Mouse (Mus musculus) cerebellum, postnatal 25 days (tissue): Measurements from ENCODE around the gene Zfp37.

Source experiments
- DNase-seq, 2 experiments: peaks; one replicate each; pipeline ENCODE4 v3.0.0; 2021; ENCODE audit warnings: mixed read lengths in 2 of 2

Gene Zfp37

GRCm38 (mm10) chr4:62208696-62209380 lies 22.0 kb downstream of the Zfp37 start:
- DNase-seq, result peak in 1 of 2 experiments; percentile 5

- DNase-seq, result peak; percentile 90 to 92
These were observed 22.8 kb downstream of the Zfp37 start for GRCm38 (mm10) chr4:62207851-62208695.

- no peak for DNase-seq
These were observed 30.8 kb downstream of the Zfp37 start for GRCm38 (mm10) chr4:62199923-62200529.

GRCm38 (mm10) chr4:62188778-62189177 lies 42.1 kb downstream of the Zfp37 start:
- no peak for DNase-seq

GRCm38 (mm10) chr4:62177282-62177681 lies 53.6 kb downstream of the Zfp37 start:
- DNase-seq, result peak; percentile 25 to 55

DNA sequence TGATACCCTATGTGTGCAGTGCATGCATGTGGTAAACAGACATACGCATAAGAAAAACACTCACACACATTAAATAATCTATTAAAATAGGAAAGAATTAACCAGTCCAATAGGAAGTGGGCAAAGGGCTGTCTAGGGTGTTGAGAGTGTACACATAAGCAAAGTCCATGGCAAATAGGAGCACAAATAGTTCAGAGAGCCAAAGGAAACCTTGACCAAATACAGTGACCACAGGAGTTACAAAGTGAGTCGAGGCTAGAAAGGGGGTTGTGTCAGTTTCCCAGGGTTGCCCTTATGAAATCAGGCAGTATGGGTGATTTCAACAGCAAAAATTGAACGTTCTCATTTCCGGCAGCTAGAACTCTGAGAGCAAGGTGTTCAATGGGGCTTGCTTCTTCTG lies 56.4 kb downstream of the Zfp37 start:
- DNase-seq, result no peak

GRCm38 (mm10) chr4:62167636-62168035 lies 63.2 kb downstream of the Zfp37 start:
- peak; percentile 23 to 26 for DNase-seq

DNA sequence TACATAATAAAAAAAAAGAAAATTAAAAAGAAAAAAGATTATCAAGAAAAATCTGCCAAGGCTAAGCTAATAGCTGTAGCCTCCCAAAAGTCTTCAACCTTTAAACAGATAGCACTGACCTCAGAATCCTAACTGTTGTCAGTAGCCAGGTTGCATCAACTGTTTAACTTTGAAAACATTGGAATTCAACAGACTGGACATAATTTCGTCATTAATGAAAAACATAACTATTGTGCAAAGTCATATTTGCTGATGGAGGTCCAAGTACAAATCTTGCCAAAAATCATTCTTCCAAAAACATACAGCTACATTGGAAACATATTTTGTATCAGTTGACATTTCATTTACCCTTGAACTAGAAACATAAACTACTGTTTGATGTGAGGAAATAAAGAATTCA lies 72.4 kb downstream of the Zfp37 start:
- no peak for DNase-seq

- DNase-seq, result no peak
These were observed 80.0 kb downstream of the Zfp37 start, which contains the start of gene Mup21 for GRCm38 (mm10) chr4:62150811-62151210. Gene Mup21 (minus strand): TSS chr4:62150863.
